Comparison of ENCODE assay signal across 9 mouse cellular contexts in genomic region chr1:78008811-78009410, GRCm38 (mm10).
DNase-seq lines count a peak whose midpoint lies in the region; ATAC-seq and TF ChIP-seq lines count a peak whose summit lies in the region.
"Had no signal": no experiment of that assay in that cellular context is flagged by ENCODE, and none has a peak within 500 bp of the region (broad histone marks: within the 10 kb centered on the region; RNA-seq: fewer than 3 reads in every experiment).

No protein-coding gene starts in this region.

- H3K9me3 ChIP-seq in neural tube, embryonic 11.5 days (ENCODE audit: control insufficient read depth, low read length) = no peaks in the 10 kb centered on the region

- ATAC-seq in Patski = no peak
- ATAC-seq in neural tube, embryonic 11.5 days (ENCODE audit: insufficient read depth, low FRiP score, low TSS enrichment) = no peak

- peak; percentile 38 for DNase-seq in heart, postnatal 4 days
- no peak for DNase-seq in heart, postnatal 36 days
- DNase-seq in Patski (ENCODE audit: low read depth, low spot score) = no peak
- peak; percentile 9 for DNase-seq in c-Kit-positive CD71-negative TER-119-negative erythroid progenitor cells, embryonic 14.5 days (ENCODE audit: low read depth)
- DNase-seq in kidney, postnatal 10 days = peak; percentile 49
- DNase-seq in neural tube, embryonic 11.5 days (ENCODE audit: low spot score) = peak; percentile 49
- DNase-seq in spleen, postnatal 10 days (ENCODE audit: low spot score in 2 of 2) = no peak
- no peak for DNase-seq in adipocyte (ENCODE audit: low spot score)

- CTCF ChIA-PET in Patski (lab: Charles Lee) = no interaction called here

- POLR2A ChIA-PET in Patski (lab: Charles Lee) = no interaction called here

- WGBS in neural tube, embryonic 11.5 days = 40% methylated on average over 16 of the region's 16 CpGs

- intact Hi-C loops in heart, postnatal 36 days (cut with DNase I) = no loop called here

- H3K27me3 ChIP-seq in Patski = peaks cover 22% of the 10 kb centered on the region
- no peaks in the 10 kb centered on the region for H3K27me3 ChIP-seq in neural tube, embryonic 11.5 days (ENCODE audit: control insufficient read depth, insufficient read depth, low read length)

- no peak overlapping the region for H3K4me3 ChIP-seq in neural tube, embryonic 11.5 days (ENCODE audit: low read depth, low read length)

- H3K36me3 ChIP-seq in neural tube, embryonic 11.5 days (ENCODE audit: control insufficient read depth, insufficient read depth, low read length) = no peaks in the 10 kb centered on the region

- no peak overlapping the region for H3K9ac ChIP-seq in neural tube, embryonic 11.5 days (ENCODE audit: low read length)

- peak; percentile 42 for TF ChIP-seq CTCF in Patski (IDR thresholded peaks at IDR 0.05)

- in situ Hi-C loops in Patski (cut with MboI; ENCODE audit: low pct_unique_long_range_greater_than_20kb) = no loop called here

- H3K27ac ChIP-seq in neural tube, embryonic 11.5 days (ENCODE audit: low read depth, low read length) = no peak overlapping the region
- H3K27ac ChIP-seq: macrophage had no signal

- no peaks in the 10 kb centered on the region for H3K4me1 ChIP-seq in neural tube, embryonic 11.5 days (ENCODE audit: control insufficient read depth, insufficient read depth, low read length)

- no peak overlapping the region for H3K4me2 ChIP-seq in neural tube, embryonic 11.5 days (ENCODE audit: low read depth)

Comparison
In these comparisons a context has a peak if more than half of its experiments do, and no peak if none do; other contexts are left out.
1. DNase-seq: peak in heart, postnatal 4 days (single experiment), c-Kit-positive CD71-negative TER-119-negative erythroid progenitor cells, embryonic 14.5 days (single experiment), kidney, postnatal 10 days (single experiment) and neural tube, embryonic 11.5 days (single experiment); none in heart, postnatal 36 days (0 of 2), Patski (single experiment), spleen, postnatal 10 days (0 of 2) and adipocyte (single experiment).